In the genomic region with DNA sequence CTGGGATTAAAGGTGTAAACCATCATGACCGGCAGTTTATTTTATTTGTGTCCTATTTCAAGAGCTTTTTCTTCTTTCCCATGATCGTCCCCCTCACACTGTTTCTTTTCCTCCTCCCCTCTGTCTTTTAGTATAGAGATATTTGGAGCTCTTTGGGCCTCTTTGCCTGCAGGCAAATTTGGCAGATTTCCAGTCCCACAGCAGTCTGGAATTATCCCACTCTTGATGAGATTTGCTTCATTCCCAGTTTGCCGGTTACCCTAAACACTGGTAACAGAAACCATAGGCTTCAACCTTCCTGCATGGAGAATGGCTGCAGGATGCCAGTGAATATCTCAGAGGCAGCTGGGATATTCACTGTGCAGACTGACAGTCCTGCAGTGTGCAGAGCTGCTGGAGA, we compare ENCODE assay signal across 14 mouse cellular contexts. TPM values are rescaled to one million over a fixed set of nuclear protein-coding genes. Genes with fewer than 3 reads are reported as not detected.
DNase-seq lines count a peak whose midpoint lies in the region; ATAC-seq and TF ChIP-seq lines count a peak whose summit lies in the region.
"Had no signal": no experiment of that assay in that cellular context is flagged by ENCODE, and none has a peak within 500 bp of the region (broad histone marks: within the 10 kb centered on the region; RNA-seq: fewer than 3 reads in every experiment).

No protein-coding gene starts in this region.

- WGBS in cerebellum, adult 2 months = 35% methylated on average over 3 of the region's 3 CpGs
- 32% methylated on average over 3 of the region's 3 CpGs for WGBS in intestine, embryonic 14.5 days
- 36% methylated on average over 3 of the region's 3 CpGs for WGBS in intestine, embryonic 15.5 days
- WGBS in midbrain, embryonic 14.5 days = 60% methylated on average over 3 of the region's 3 CpGs
- 85% methylated on average over 3 of the region's 3 CpGs for WGBS in midbrain, embryonic 10.5 days
- WGBS in embryonic facial prominence, embryonic 14.5 days = 22% methylated on average over 3 of the region's 3 CpGs

- H3K9me3 ChIP-seq in intestine, embryonic 14.5 days (ENCODE audit: control insufficient read depth, low read length) = 0 out of 2 replicates have a peak, but pooled peaks cover 2% of the 10 kb centered on the region
- no peaks in the 10 kb centered on the region for H3K9me3 ChIP-seq in intestine, embryonic 15.5 days
- no peaks in the 10 kb centered on the region for H3K9me3 ChIP-seq in midbrain, embryonic 14.5 days (ENCODE audit: control insufficient read depth, low read length)
- H3K9me3 ChIP-seq in midbrain, embryonic 10.5 days (replicated peaks) = no peaks in the 10 kb centered on the region
- H3K9me3 ChIP-seq in embryonic facial prominence, embryonic 14.5 days (ENCODE audit: control insufficient read depth, low read length) = 0 out of 2 replicates have a peak, but pooled peaks cover 4% of the 10 kb centered on the region
- H3K9me3 ChIP-seq: midbrain, embryonic 12.5 days had no signal

- no peak for TF ChIP-seq CTCF in cerebellum, adult 2 months (IDR thresholded peaks at IDR 0.05; ENCODE audit: borderline replicate concordance, insufficient read depth, low read depth, low read length)

- no peaks in the 10 kb centered on the region for H3K4me1 ChIP-seq in cerebellum, adult 2 months (ENCODE audit: control insufficient read depth, insufficient read depth, low read length)
- no peaks in the 10 kb centered on the region; the same call in 1 of the 2 replicates for H3K4me1 ChIP-seq in intestine, embryonic 14.5 days (replicated peaks; ENCODE audit: control insufficient read depth, insufficient read depth, low read length)
- 0 out of 2 replicates have a peak, but pooled peaks cover 4% of the 10 kb centered on the region for H3K4me1 ChIP-seq in intestine, embryonic 15.5 days (replicated peaks)
- H3K4me1 ChIP-seq in midbrain, embryonic 14.5 days (ENCODE audit: control insufficient read depth, insufficient read depth, low read length) = no peaks in the 10 kb centered on the region
- 0 out of 2 replicates have a peak, but pooled peaks cover 2% of the 10 kb centered on the region for H3K4me1 ChIP-seq in midbrain, embryonic 10.5 days
- peaks cover 7% of the 10 kb centered on the region; the same call in 1 of the 2 replicates for H3K4me1 ChIP-seq in embryonic facial prominence, embryonic 14.5 days (ENCODE audit: control insufficient read depth, insufficient read depth, low read length)

- no peak overlapping the region for H3K4me2 ChIP-seq in intestine, embryonic 14.5 days (ENCODE audit: low read length)
- no peak overlapping the region for H3K4me2 ChIP-seq in intestine, embryonic 15.5 days (replicated peaks)
- H3K4me2 ChIP-seq in midbrain, embryonic 14.5 days (ENCODE audit: low read length) = no peak overlapping the region
- no peak overlapping the region for H3K4me2 ChIP-seq in embryonic facial prominence, embryonic 14.5 days (ENCODE audit: low read depth, low read length)
- H3K4me2 ChIP-seq: midbrain, embryonic 12.5 days had no signal

- H3K27ac ChIP-seq in cerebellum, adult 2 months (ENCODE audit: insufficient read depth, low read length) = no peak overlapping the region
- peak overlapping the region; percentile 33; the same call in 1 of the 2 replicates for H3K27ac ChIP-seq in intestine, embryonic 14.5 days (ENCODE audit: low read depth)
- H3K27ac ChIP-seq in intestine, embryonic 15.5 days = no peak overlapping the region
- H3K27ac ChIP-seq in midbrain, embryonic 14.5 days (replicated peaks; ENCODE audit: low read depth, low read length) = no peak overlapping the region
- H3K27ac ChIP-seq in midbrain, embryonic 10.5 days (replicated peaks) = no peak overlapping the region
- H3K27ac ChIP-seq in embryonic facial prominence, embryonic 14.5 days (replicated peaks; ENCODE audit: low read depth, low read length) = 0 out of 2 replicates have a peak overlapping the region, but pooled peaks have one; percentile 39
- H3K27ac ChIP-seq: liver, embryonic 14.5 days; midbrain, embryonic 12.5 days had no signal

- DNase-seq in cerebellum, postnatal 14 days = peak; percentile 21 to 40
- no peak for DNase-seq in cerebellum, adult 2 months
- no peak for DNase-seq in intestine, embryonic 14.5 days (ENCODE audit: low spot score)
- peak; percentile 47 for DNase-seq in midbrain, embryonic 14.5 days
- DNase-seq in midbrain, embryonic 10.5 days (ENCODE audit: low spot score) = no peak
- peak; percentile 74 for DNase-seq in embryonic facial prominence, embryonic 14.5 days (ENCODE audit: low spot score)
- DNase-seq in left cerebral cortex, adult 9 months (ENCODE audit: low spot score in 2 of 2) = no peak
- DNase-seq: gastrocnemius, postnatal 25 days; heart, postnatal 10 days; lung, postnatal 36 days had no signal

- ATAC-seq in intestine, embryonic 14.5 days (replicated peaks; ENCODE audit: low FRiP score, low TSS enrichment, low read depth) = no peak
- ATAC-seq in intestine, embryonic 15.5 days = no peak
- ATAC-seq in midbrain, embryonic 14.5 days (ENCODE audit: low FRiP score, low TSS enrichment) = no peak
- peak; percentile 57; the same call in 1 of the 2 replicates for ATAC-seq in embryonic facial prominence, embryonic 14.5 days (ENCODE audit: low read depth)
- ATAC-seq: activated CD4-positive, CD25-positive, alpha-beta regulatory T cell, adult 4 months had no signal

- no peaks in the 10 kb centered on the region for H3K36me3 ChIP-seq in intestine, embryonic 14.5 days (ENCODE audit: control insufficient read depth, insufficient read depth, low read length)
- H3K36me3 ChIP-seq in intestine, embryonic 15.5 days = no peaks in the 10 kb centered on the region
- no peaks in the 10 kb centered on the region for H3K36me3 ChIP-seq in midbrain, embryonic 14.5 days (ENCODE audit: control insufficient read depth, insufficient read depth, low read length)
- no peaks in the 10 kb centered on the region for H3K36me3 ChIP-seq in midbrain, embryonic 10.5 days
- no peaks in the 10 kb centered on the region for H3K36me3 ChIP-seq in embryonic facial prominence, embryonic 14.5 days (ENCODE audit: control insufficient read depth, insufficient read depth, low read length)
- H3K36me3 ChIP-seq: midbrain, embryonic 12.5 days had no signal

- H3K27me3 ChIP-seq in cerebellum, adult 2 months (ENCODE audit: control insufficient read depth, insufficient read depth, low read length) = no peaks in the 10 kb centered on the region
- no peaks in the 10 kb centered on the region for H3K27me3 ChIP-seq in intestine, embryonic 14.5 days (replicated peaks; ENCODE audit: control insufficient read depth, insufficient read depth, low read length)
- H3K27me3 ChIP-seq in intestine, embryonic 15.5 days (replicated peaks) = no peaks in the 10 kb centered on the region
- no peaks in the 10 kb centered on the region for H3K27me3 ChIP-seq in midbrain, embryonic 14.5 days (ENCODE audit: control insufficient read depth, insufficient read depth, low read length)
- H3K27me3 ChIP-seq in midbrain, embryonic 10.5 days (ENCODE audit: low read depth, poor library complexity, severe bottlenecking) = no peaks in the 10 kb centered on the region
- H3K27me3 ChIP-seq in embryonic facial prominence, embryonic 14.5 days (replicated peaks; ENCODE audit: control insufficient read depth, insufficient read depth, low read length) = no peaks in the 10 kb centered on the region
- H3K27me3 ChIP-seq: midbrain, embryonic 12.5 days had no signal

- no peak overlapping the region for H3K9ac ChIP-seq in intestine, embryonic 14.5 days (ENCODE audit: low read length)
- H3K9ac ChIP-seq in intestine, embryonic 15.5 days = no peak overlapping the region
- no peak overlapping the region for H3K9ac ChIP-seq in midbrain, embryonic 14.5 days (replicated peaks; ENCODE audit: low read length)
- no peak overlapping the region for H3K9ac ChIP-seq in embryonic facial prominence, embryonic 14.5 days (ENCODE audit: low read depth, low read length)
- H3K9ac ChIP-seq: liver, embryonic 14.5 days; midbrain, embryonic 12.5 days had no signal

- TF ChIP-seq POLR2A in cerebellum, adult 2 months (IDR thresholded peaks at IDR 0.05; ENCODE audit: borderline replicate concordance, insufficient read depth, low read length) = no peak

- no peak overlapping the region for H3K4me3 ChIP-seq in cerebellum, adult 2 months (replicated peaks; ENCODE audit: insufficient read depth, low read depth, low read length)
- H3K4me3 ChIP-seq in intestine, embryonic 14.5 days (ENCODE audit: low read depth, low read length) = no peak overlapping the region
- no peak overlapping the region for H3K4me3 ChIP-seq in intestine, embryonic 15.5 days (replicated peaks)
- H3K4me3 ChIP-seq in midbrain, embryonic 14.5 days (replicated peaks; ENCODE audit: low read depth, low read length) = no peak overlapping the region
- H3K4me3 ChIP-seq in midbrain, embryonic 10.5 days = no peak overlapping the region
- no peak overlapping the region for H3K4me3 ChIP-seq in embryonic facial prominence, embryonic 14.5 days (ENCODE audit: low read depth, low read length)
- H3K4me3 ChIP-seq: midbrain, embryonic 12.5 days had no signal

RNA-seq across cellular contexts. Expression of a gene that starts 17.8 kb away (rescaled TPM):
- polyA plus RNA-seq in cerebellum, adult 2 months (2012; rRNA removed) = 0.30 and 0.38 TPM in 2 replicates
- 3.4 and 3.5 TPM in 2 replicates for polyA plus RNA-seq in intestine, embryonic 14.5 days (2014; fragmentation: Nextera tagmentation; extraction: Ambion mirVana)
- polyA plus RNA-seq in intestine, embryonic 15.5 days (2015; fragmentation: Nextera tagmentation; extraction: Ambion mirVana) = 2.6 and 2.9 TPM in 2 replicates
- 0.68 TPM in 1 of 2 replicates, not detected in the other for polyA plus RNA-seq in midbrain, embryonic 14.5 days (2014; fragmentation: Nextera tagmentation; extraction: Ambion mirVana)
- polyA plus RNA-seq in midbrain, embryonic 10.5 days (2016; fragmentation: Nextera tagmentation; extraction: Ambion mirVana) = 1.8 and 2.6 TPM in 2 replicates
- polyA plus RNA-seq in embryonic facial prominence, embryonic 14.5 days (2014; fragmentation: Nextera tagmentation; extraction: Ambion mirVana) = 7.3 and 8.3 TPM in 2 replicates

Comparison
In these comparisons a context has a peak if more than half of its experiments do, and no peak if none do; other contexts are left out.
1. DNase-seq: peak in cerebellum, postnatal 14 days (2 of 2), midbrain, embryonic 14.5 days (single experiment) and embryonic facial prominence, embryonic 14.5 days (single experiment); none in cerebellum, adult 2 months (0 of 2), intestine, embryonic 14.5 days (single experiment), midbrain, embryonic 10.5 days (single experiment) and left cerebral cortex, adult 9 months (0 of 2).
2. H3K27ac ChIP-seq: peak in intestine, embryonic 14.5 days (single experiment) and embryonic facial prominence, embryonic 14.5 days (single experiment); none in cerebellum, adult 2 months (single experiment), intestine, embryonic 15.5 days (single experiment), midbrain, embryonic 14.5 days (single experiment) and midbrain, embryonic 10.5 days (single experiment).